Mouse (Mus musculus) kidney, postnatal 0 days (tissue): ENCODE measurements around the gene Wnt4. TPM values are rescaled to one million over a fixed set of nuclear protein-coding genes. Genes with fewer than 3 reads are reported as not detected.
A peak's percentile ranks its signal among the peaks of the same experiment; 100 is the strongest.

Source experiments
- ATAC-seq: fragments of 200-750 bp; cut with Nextera tagmentation; replicated peaks from 2 replicates; pipeline ENCODE4 v1.8.0; 2017; ENCODE audit warnings: low read depth, moderate number of reproducible peaks, moderate TSS enrichment, moderate library complexity; ENCODE audit not compliant: low FRiP score
- DNase-seq: peaks from one replicate; pipeline ENCODE4 v3.0.0-alpha.2; 2016; ENCODE audit warnings: low spot score
- H3K27ac ChIP-seq: fragments of 300-500 bp; sonication (generic); 2 replicates; pipeline ENCODE4 v1.5.1; 2014; ENCODE audit warnings: mild to moderate bottlenecking
- H3K27me3 ChIP-seq: fragments of 300-500 bp; sonication (generic); 2 replicates; pipeline ENCODE4 v1.6.1; 2014; ENCODE audit warnings: low read length, mixed read lengths; ENCODE audit not compliant: insufficient read depth
- H3K36me3 ChIP-seq: fragments of 300-500 bp; sonication (generic); 2 replicates; pipeline ENCODE4 v1.6.1; 2014; ENCODE audit warnings: low read length, mixed read lengths; ENCODE audit not compliant: insufficient read depth
- H3K4me1 ChIP-seq: fragments of 300-500 bp; sonication (generic); replicated peaks from 2 replicates; pipeline ENCODE4 v1.6.1; 2014; ENCODE audit warnings: antibody characterized with exemption, low read length, mixed read lengths; ENCODE audit not compliant: insufficient read depth
- H3K4me2 ChIP-seq: fragments of 300-500 bp; sonication (generic); 2 replicates; pipeline ENCODE4 v1.6.1; 2014; ENCODE audit warnings: mild to moderate bottlenecking, low read length, moderate library complexity, mixed read lengths
- H3K4me3 ChIP-seq: fragments of 300-500 bp; sonication (generic); replicated peaks from 2 replicates; pipeline ENCODE4 v1.5.1; 2014; ENCODE audit warnings: low read depth, low read length
- H3K9ac ChIP-seq: fragments of 300-500 bp; sonication (generic); 2 replicates; pipeline ENCODE4 v1.6.1; 2014; ENCODE audit warnings: low read depth, low read length
- H3K9me3 ChIP-seq: fragments of 300-500 bp; sonication (generic); replicated peaks from 2 replicates; pipeline ENCODE4 v1.6.1; 2016; ENCODE audit warnings: low read length, inconsistent platforms, mixed read lengths
- CTCF ChIP-seq: IDR thresholded peaks from 2 replicates; pipeline ENCODE4 v1.5.1; 2016; ENCODE audit warnings: antibody characterized with exemption, low read depth, mild to moderate bottlenecking, moderate library complexity
- WGBS: fragments of 180-500 bp; shearing (Covaris S2); extraction: QIAGEN DNeasy Blood & Tissue Kit; methylation state at CpG from one replicate; pipeline ENCODE4 v1.1.7; 2014; 5-methylcytosine and 5-hydroxymethylcytosine counted together
- polyA plus RNA-seq: library from polyadenylated mRNA; unstranded; fragments of >200 nt; fragmentation: Nextera tagmentation; extraction: Ambion mirVana; gene quantifications from 2 replicates; pipeline ENCODE4 v1.2.1, GENCODE M21; 2015

Gene Wnt4
- polyA plus RNA-seq, 1 experiment from 2014 or later: 26.5 TPM

DNA sequence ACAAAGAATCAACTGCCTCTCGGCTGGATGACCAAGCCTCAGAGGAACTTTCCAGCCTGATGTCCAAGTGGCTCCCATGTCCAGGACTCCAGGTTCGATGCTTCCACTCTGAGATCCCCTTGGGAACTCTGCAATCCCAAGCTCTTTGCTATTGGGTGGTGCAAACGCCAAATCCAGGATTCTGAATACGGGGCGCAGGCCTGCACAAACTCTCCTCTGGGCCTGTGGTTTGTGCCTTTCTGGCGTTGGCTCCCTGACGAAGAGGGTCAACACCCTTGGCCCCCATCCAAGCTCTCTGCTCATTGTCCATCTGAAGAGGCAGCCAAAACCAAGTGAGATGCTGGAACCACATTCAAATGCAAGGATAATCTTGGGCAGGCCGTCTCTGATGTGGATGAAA lies 21.1 kb downstream of the Wnt4 start:
- H3K4me2 ChIP-seq: no peak overlapping the region
- no peaks in the 10 kb centered on the region for H3K27me3 ChIP-seq
- no peak overlapping the region for H3K4me3 ChIP-seq
- H3K27ac ChIP-seq: no peak overlapping the region
- no peak for DNase-seq
- ATAC-seq: no peak
- WGBS: 75% methylated on average over 8 of the region's 8 CpGs
- H3K36me3 ChIP-seq: no peaks in the 10 kb centered on the region
- H3K9ac ChIP-seq: no peak overlapping the region
- no peak for TF ChIP-seq CTCF
- no peaks in the 10 kb centered on the region for H3K9me3 ChIP-seq
- H3K4me1 ChIP-seq: 0 out of 2 replicates have a peak, but pooled peaks cover 5% of the 10 kb centered on the region

GRCm38 (mm10) chr4:137300227-137300626 lies 22.9 kb downstream of the Wnt4 start:
- Histone ChIP-seq H3K27me3 (no peaks in the 10 kb centered on the region), H3K4me3 (no peak overlapping the region), H3K36me3 (no peaks in the 10 kb centered on the region), H3K9me3 (no peaks in the 10 kb centered on the region), H3K4me2 (no peak overlapping the region), H3K4me1 (0 out of 2 replicates have a peak, but pooled peaks cover 5% of the 10 kb centered on the region), H3K9ac (no peak overlapping the region), H3K27ac (no peak overlapping the region)
- DNase-seq (no peak), ATAC-seq (no peak)
- WGBS: 88% methylated on average over 13 of the region's 13 CpGs
- TF ChIP-seq CTCF: no peak

- DNase-seq (no peak), ATAC-seq (0 out of 2 replicates have a peak, but pooled peaks have one; percentile 4)
- Histone ChIP-seq H3K4me3 (no peak overlapping the region), H3K4me1 (peaks cover 15% of the 10 kb centered on the region; the same call in 1 of the 2 replicates), H3K36me3 (no peaks in the 10 kb centered on the region), H3K9me3 (no peaks in the 10 kb centered on the region), H3K27me3 (no peaks in the 10 kb centered on the region), H3K9ac (no peak overlapping the region), H3K27ac (peak overlapping the region; percentile 19; the same call in 1 of the 2 replicates), H3K4me2 (no peak overlapping the region)
- WGBS: 42% methylated on average over 16 of the region's 16 CpGs
- no peak for TF ChIP-seq CTCF
These were observed 24.3 kb downstream of the Wnt4 start for GRCm38 (mm10) chr4:137301635-137302034.

- Histone ChIP-seq H3K4me1 (peaks cover 29% of the 10 kb centered on the region; the same call in 1 of the 2 replicates), H3K9me3 (no peaks in the 10 kb centered on the region), H3K4me2 (no peak overlapping the region), H3K36me3 (no peaks in the 10 kb centered on the region), H3K9ac (no peak overlapping the region), H3K27me3 (no peaks in the 10 kb centered on the region), H3K27ac (no peak overlapping the region), H3K4me3 (no peak overlapping the region)
- 85% methylated on average over 7 of the region's 7 CpGs for WGBS
- DNase-seq: no peak
- no peak for TF ChIP-seq CTCF
- no peak for ATAC-seq
These were observed 26.8 kb downstream of the Wnt4 start for GRCm38 (mm10) chr4:137304106-137304505.

DNA sequence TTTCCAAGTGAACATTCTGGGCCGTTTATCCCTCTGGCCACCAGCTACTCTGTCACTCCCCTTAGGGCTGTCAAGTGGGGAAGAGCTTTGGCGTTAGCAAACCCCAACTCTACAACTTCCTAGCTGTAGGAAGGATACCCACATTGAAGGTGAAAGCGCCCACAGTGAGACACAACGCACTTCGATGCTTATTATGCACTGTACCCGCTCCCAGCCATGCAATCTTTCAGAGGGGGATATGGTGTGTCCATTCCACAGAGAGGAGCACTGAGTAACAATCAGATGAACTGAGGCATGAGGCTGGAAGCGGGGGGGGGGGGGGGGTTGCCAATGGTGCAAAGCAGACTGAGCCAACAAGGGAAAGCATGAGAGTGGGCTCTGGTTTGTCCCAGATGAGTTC lies 27.8 kb downstream of the Wnt4 start:
- Histone ChIP-seq H3K27ac (no peak overlapping the region), H3K36me3 (no peaks in the 10 kb centered on the region), H3K9me3 (no peaks in the 10 kb centered on the region), H3K4me2 (no peak overlapping the region), H3K4me1 (peaks cover 29% of the 10 kb centered on the region; the same call in 1 of the 2 replicates), H3K9ac (no peak overlapping the region), H3K4me3 (no peak overlapping the region), H3K27me3 (no peaks in the 10 kb centered on the region)
- WGBS: 83% methylated on average over 7 of the region's 7 CpGs
- ATAC-seq (no peak), DNase-seq (no peak)
- TF ChIP-seq CTCF: no peak

- no peaks in the 10 kb centered on the region for H3K36me3 ChIP-seq
- H3K27me3 ChIP-seq: no peaks in the 10 kb centered on the region
- H3K4me1 ChIP-seq: peaks cover 29% of the 10 kb centered on the region; the same call in 1 of the 2 replicates
- H3K4me2 ChIP-seq: no peak overlapping the region
- 35% methylated on average over 13 of the region's 13 CpGs for WGBS
- no peak overlapping the region for H3K9ac ChIP-seq
- no peaks in the 10 kb centered on the region for H3K9me3 ChIP-seq
- H3K27ac ChIP-seq: peak overlapping the region; percentile 70
- no peak for TF ChIP-seq CTCF
- DNase-seq (peak; percentile 69), ATAC-seq (no peak)
- H3K4me3 ChIP-seq: no peak overlapping the region
These were observed 28.7 kb downstream of the Wnt4 start for GRCm38 (mm10) chr4:137305831-137306576.
